Mouse (Mus musculus) hindbrain, embryonic 10.5 days (tissue): ENCODE results near the gene Stx1a. TPM values are rescaled to one million over a fixed set of nuclear protein-coding genes. Genes with fewer than 3 reads are reported as not detected.
"Not testable (repeated sequence)": the region's sequence is repeated elsewhere in the genome, so short reads cannot be mapped to it uniquely, and the experiment has no call there.

Source experiments
- DNase-seq: peaks from one replicate; pipeline ENCODE4 v3.0.0-alpha.2; 2017; ENCODE audit warnings: low spot score
- H3K27ac ChIP-seq: fragments of 300-500 bp; sonication (generic); 2 replicates; pipeline ENCODE4 v1.5.1; 2016; ENCODE audit warnings: mild to moderate bottlenecking, moderate library complexity
- H3K27me3 ChIP-seq: fragments of 300-500 bp; sonication (generic); 2 replicates; pipeline ENCODE4 v1.6.1; 2016; ENCODE audit warnings: mild to moderate bottlenecking; ENCODE audit not compliant: poor library complexity, insufficient read depth, severe bottlenecking
- H3K36me3 ChIP-seq: fragments of 300-500 bp; sonication (generic); 2 replicates; pipeline ENCODE4 v1.6.1; 2016; ENCODE audit warnings: mild to moderate bottlenecking, moderate library complexity
- H3K4me1 ChIP-seq: fragments of 300-500 bp; sonication (generic); replicated peaks from 2 replicates; pipeline ENCODE4 v1.6.1; 2016; ENCODE audit warnings: mild to moderate bottlenecking
- H3K4me3 ChIP-seq: fragments of 300-500 bp; sonication (generic); 2 replicates; pipeline ENCODE4 v1.5.1; 2016; ENCODE audit warnings: mild to moderate bottlenecking, moderate library complexity
- H3K9me3 ChIP-seq: fragments of 300-500 bp; sonication (generic); 2 replicates; pipeline ENCODE4 v1.6.1; 2016; ENCODE audit warnings: mild to moderate bottlenecking, moderate library complexity
- WGBS: fragments of 180-500 bp; shearing (Covaris S2); methylation state at CpG from one replicate; pipeline ENCODE4 v1.1.7; 2016; 5-methylcytosine and 5-hydroxymethylcytosine counted together
- polyA plus RNA-seq: library from polyadenylated mRNA; unstranded; fragments of >200 nt; fragmentation: Nextera tagmentation; extraction: Ambion mirVana; gene quantifications from 2 replicates; pipeline ENCODE4 v1.2.1, GENCODE M21; 2016

The Stx1a gene
- polyA plus RNA-seq, 1 experiment from 2014 or later, result 20.5 TPM

DNA sequence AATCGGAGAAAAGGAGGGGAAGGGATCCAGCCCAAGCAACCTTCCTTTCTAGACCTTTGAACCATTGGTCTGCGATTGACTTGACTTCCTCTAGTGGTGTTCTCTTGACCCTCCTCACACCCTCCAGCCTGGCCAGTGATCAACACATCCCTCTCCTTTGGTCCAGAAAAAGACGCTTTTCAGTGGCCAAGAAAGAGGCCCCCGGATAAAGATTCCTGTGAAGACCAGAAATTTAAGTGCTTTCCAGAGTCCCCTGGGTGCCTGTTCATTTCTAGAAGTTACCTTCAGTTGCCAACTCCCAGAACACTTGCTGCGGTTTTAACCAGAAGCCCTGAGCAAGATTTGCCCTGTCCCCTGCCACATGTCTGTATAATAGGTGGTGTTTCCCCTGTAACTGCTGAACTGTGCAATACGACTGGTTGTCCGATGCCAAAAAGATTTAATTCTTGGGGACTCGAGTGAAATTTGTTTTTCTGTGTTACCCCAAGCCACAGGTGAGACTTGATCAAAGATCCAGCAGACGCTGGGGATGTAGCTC, 41.7 kb downstream of the Stx1a start, which contains the start of gene Bud23:
Gene Bud23, minus strand, starts transcription at position 51 of the 538 bp plus-strand sequence.
- H3K36me3 ChIP-seq, result peaks cover 55% of the 10 kb centered on the region
- H3K27me3 ChIP-seq, DNase-seq, H3K9me3 ChIP-seq: not testable (repeated sequence)
- WGBS, result 75% methylated on average over 9 of the region's 9 CpGs
- peak within 1 kb of the TSS; percentile 84 for H3K4me3 ChIP-seq
- H3K4me1 ChIP-seq, result peaks cover 28% of the 10 kb centered on the region
- H3K27ac ChIP-seq, result peak within 1 kb of the TSS; percentile 85

DNA sequence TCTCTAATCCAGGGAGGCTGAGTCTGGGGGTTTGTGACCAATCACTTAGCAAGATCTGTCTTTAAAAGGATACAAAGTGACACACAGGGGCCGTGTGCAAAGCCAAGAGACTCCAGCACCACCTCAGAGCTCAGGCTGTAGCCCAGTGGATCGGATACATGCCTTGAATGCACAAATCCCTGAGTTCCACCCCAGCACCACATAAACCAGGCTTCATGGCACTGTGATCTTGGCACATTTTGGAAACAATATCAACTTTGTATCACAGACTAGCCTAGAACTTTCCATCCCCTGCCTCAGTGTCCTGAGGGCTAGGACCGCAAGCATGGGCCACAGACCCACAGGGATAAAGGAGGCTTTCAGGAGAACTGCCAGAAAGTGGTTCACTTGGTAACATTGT, 42.7 kb downstream of the Stx1a start:
- Histone ChIP-seq H3K27ac (no peak overlapping the region), H3K4me1 (peaks cover 28% of the 10 kb centered on the region), H3K9me3 (no peaks in the 10 kb centered on the region), H3K4me3 (0 out of 2 replicates have a peak overlapping the region, but pooled peaks have one; percentile 84), H3K27me3 (no peaks in the 10 kb centered on the region), H3K36me3 (peaks cover 51% of the 10 kb centered on the region)
- no peak for DNase-seq
- 91% methylated on average over 3 of the region's 3 CpGs for WGBS

DNA sequence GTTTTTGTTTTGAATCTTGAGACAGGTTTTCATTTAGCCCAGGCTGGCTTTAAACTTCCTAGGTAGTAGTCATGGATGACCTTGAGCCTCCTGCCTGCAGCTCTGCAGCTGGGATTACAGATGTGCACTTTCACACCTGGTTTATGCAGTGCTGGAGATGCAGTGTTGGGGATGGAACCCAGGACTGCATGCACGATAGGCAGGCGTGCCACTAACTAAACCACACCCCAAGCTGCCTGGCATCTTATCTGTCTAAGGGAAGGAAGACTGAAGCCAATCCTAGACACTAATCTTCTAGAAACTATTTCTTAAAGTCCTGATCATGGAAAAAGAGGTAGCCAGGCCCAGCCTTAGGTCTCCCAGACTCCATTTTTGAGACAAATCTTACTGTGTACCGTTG, 47.2 kb downstream of the Stx1a start:
- peaks cover 26% of the 10 kb centered on the region for H3K4me1 ChIP-seq
- no peak for DNase-seq
- no peaks in the 10 kb centered on the region for H3K9me3 ChIP-seq
- WGBS, result 86% methylated on average over 3 of the region's 3 CpGs
- no peak overlapping the region for H3K27ac ChIP-seq
- H3K36me3 ChIP-seq, result peaks cover 61% of the 10 kb centered on the region
- no peak overlapping the region for H3K4me3 ChIP-seq
- peaks cover 3% of the 10 kb centered on the region; the same call in 1 of the 2 replicates for H3K27me3 ChIP-seq

DNA sequence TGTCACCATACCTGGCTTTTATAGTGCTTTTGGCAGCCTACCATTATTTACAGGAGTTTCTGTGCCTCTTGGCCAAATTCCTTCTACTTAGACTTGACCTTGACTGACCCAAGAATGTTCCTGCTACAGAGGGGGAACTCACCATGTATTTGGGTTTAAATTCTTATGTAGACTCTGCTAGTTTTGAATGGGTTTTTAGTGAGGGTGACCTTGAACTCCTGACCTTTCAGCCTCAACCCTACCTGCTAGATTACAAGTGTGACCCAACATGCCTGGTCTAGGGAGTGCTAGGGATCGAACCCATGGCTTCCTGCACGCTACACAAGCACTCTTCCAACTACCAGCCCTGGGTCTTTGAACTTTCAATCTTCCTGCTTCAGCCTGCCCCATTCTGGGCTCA, 48.8 kb downstream of the Stx1a start:
- H3K36me3 ChIP-seq, result peaks cover 56% of the 10 kb centered on the region
- H3K4me1 ChIP-seq, result peaks cover 28% of the 10 kb centered on the region
- no peak for DNase-seq
- WGBS, result 90% methylated on average over 2 of the region's 2 CpGs
- H3K4me3 ChIP-seq, result no peak overlapping the region
- H3K9me3 ChIP-seq, result no peaks in the 10 kb centered on the region
- H3K27ac ChIP-seq, result no peak overlapping the region
- peaks cover 3% of the 10 kb centered on the region; the same call in 1 of the 2 replicates for H3K27me3 ChIP-seq

DNA sequence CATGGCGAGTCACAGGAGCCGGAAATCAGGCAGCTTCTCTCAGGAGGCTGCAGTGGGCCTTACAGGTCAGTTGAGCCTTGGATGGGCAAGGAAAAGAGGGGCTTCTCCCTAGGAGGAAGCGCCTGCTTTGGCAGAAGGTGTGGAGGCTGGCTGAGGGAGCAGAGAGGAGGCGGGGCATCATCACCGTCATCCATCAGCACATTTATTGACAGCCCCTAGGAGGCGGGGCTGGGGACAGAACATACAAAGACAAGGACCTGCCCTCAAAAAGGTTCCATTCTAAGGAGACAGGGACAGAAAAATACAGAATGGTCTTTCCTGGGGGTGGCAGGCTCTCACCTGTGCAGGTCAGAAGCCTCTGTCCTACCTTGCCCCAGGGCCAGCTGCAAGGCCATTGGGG, 49.4 kb downstream of the Stx1a start:
- no peak for DNase-seq
- Histone ChIP-seq H3K9me3 (no peaks in the 10 kb centered on the region), H3K27ac (no peak overlapping the region), H3K27me3 (peaks cover 3% of the 10 kb centered on the region; the same call in 1 of the 2 replicates), H3K4me1 (peaks cover 32% of the 10 kb centered on the region), H3K36me3 (peaks cover 50% of the 10 kb centered on the region), H3K4me3 (no peak overlapping the region)
- 58% methylated on average over 6 of the region's 6 CpGs for WGBS

DNA sequence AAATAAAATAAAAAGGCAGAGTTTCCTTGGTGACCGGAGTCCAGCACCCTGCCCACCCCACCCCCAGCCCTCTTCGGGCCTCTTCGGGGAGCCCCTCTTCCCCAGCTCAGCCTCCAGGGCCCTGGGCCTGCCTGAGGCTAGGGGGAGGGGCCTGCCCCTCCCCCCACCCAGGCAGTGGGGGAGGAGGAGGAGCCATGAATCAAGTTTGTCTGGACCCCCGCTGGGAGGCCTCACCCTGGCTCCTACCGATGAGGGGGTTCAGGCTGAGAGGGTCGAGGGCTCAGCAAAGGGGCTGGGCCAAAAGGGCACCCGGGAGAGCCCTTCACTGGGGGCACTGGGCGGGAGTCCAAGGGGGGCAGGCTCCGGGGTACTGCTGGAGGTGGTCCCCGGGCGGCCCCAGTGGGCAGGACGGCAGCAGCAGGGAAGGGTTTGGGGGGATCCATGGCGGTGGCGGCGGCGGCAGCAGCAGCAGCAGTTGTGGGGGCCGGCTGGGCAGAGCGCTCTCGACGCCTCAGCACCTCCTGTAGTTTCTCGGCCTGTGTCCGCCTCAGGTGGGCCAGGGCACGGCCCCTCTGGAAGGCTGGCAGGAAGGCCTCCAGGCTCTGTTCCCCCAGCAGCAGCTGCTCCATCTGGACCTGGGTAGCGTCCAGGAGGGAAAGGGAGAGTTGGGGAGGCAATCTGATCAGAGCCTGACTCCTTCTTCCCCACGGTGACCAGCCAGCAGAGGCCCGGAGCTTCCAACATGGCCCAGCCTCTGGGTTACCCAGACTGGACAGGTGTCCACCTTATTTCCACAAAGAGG, 50.3 kb downstream of the Stx1a start:
- H3K4me1 ChIP-seq, result peaks cover 38% of the 10 kb centered on the region
- DNase-seq, result no peak
- no peaks in the 10 kb centered on the region for H3K9me3 ChIP-seq
- WGBS, result 22% methylated on average over 26 of the region's 26 CpGs
- peak overlapping the region; percentile 26 for H3K4me3 ChIP-seq
- H3K27me3 ChIP-seq, result peaks cover 3% of the 10 kb centered on the region; the same call in 1 of the 2 replicates
- peak overlapping the region; percentile 71 for H3K27ac ChIP-seq
- peaks cover 41% of the 10 kb centered on the region for H3K36me3 ChIP-seq

DNA sequence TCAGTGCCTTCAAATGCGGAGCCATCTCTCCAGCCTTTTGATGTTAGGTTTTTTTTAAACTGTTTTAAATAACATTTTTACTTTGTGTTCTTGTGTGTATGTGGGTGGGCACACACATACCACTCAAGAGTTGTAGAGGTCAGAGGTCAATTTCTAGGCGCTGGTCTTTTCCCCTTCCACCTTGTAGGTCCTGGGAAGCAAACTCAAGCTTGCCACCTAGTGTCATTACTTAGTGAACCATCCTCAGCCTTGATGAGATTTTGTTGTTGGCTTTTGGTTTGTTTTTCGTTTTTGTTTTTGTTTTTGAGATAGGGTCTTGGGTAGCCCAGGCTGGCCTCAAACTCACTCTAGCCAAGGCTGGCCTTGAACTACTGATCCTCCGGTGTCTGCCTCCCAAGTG, 52.4 kb downstream of the Stx1a start:
- no peak for DNase-seq

DNA sequence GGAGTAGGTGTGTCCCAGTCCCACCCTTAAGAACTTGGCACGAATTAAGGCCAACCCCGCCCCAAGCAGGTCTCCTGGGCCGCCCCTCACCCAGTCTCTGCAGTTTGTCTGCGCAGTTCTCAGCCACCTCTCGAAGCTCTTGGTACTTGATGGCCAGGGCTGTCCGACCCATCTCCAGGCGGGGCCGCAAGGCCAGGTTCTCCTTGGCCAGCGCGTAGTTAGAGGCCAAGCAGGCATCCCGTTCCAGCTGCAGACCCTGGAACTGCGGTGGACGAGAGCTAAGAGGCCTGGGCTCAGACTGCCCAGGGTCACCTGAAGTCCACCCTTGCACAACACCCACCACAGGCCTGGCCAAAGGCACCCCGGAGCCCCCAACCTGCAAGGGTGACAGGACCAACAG, 53.1 kb downstream of the Stx1a start:
- Histone ChIP-seq H3K36me3 (peaks cover 35% of the 10 kb centered on the region), H3K27me3 (peaks cover 14% of the 10 kb centered on the region), H3K4me3 (peak overlapping the region; percentile 99), H3K9me3 (no peaks in the 10 kb centered on the region; the same call in 1 of the 2 replicates), H3K4me1 (peaks cover 38% of the 10 kb centered on the region), H3K27ac (no peak overlapping the region)
- DNase-seq, result no peak
- 90% methylated on average over 14 of the region's 14 CpGs for WGBS

More for the DNA sequence above, 52.4 kb downstream of the Stx1a start:
- Histone ChIP-seq H3K4me3 (no peak overlapping the region), H3K9me3 (no peaks in the 10 kb centered on the region; the same call in 1 of the 2 replicates), H3K36me3 (peaks cover 39% of the 10 kb centered on the region), H3K4me1 (peaks cover 38% of the 10 kb centered on the region), H3K27me3 (peaks cover 14% of the 10 kb centered on the region), H3K27ac (no peak overlapping the region)
- 66% methylated on average over 4 of the region's 4 CpGs for whole genome bisulfite sequencing

DNA sequence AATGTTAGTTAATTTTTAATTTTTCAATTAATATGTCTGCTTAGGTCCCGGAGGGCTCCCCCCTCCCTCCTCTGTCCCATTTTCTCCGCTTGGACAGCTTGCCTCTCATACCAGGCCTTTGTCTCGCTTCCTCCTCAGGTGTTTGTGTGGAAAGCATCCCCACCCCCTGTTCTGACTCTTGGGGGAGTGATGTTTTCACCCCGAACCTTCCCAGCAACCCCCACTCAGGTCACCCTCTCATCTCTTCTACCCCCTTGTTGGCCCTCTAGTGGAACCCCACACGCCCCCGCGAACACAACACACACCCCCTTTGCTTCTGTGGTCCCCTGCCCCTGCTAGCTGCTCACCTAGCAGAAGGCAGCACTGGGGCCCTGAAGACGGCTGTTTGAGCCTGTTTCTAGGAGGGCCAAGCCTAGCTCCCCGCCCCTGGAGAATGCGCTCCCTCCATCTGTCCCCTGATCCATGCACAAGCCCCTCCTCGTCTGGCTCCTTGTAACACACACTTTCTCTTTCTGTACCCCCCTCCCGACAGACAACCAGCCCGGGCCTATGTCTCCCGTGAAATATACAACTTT, 53.7 kb downstream of the Stx1a start:
- 27% methylated on average over 14 of the region's 14 CpGs for WGBS
- Histone ChIP-seq H3K4me3 (peak overlapping the region; percentile 99), H3K36me3 (peaks cover 30% of the 10 kb centered on the region), H3K27ac (peak overlapping the region; percentile 98), H3K27me3 (peaks cover 14% of the 10 kb centered on the region), H3K4me1 (peaks cover 38% of the 10 kb centered on the region), H3K9me3 (no peaks in the 10 kb centered on the region; the same call in 1 of the 2 replicates)
- DNase-seq, result peak; percentile 38

DNA sequence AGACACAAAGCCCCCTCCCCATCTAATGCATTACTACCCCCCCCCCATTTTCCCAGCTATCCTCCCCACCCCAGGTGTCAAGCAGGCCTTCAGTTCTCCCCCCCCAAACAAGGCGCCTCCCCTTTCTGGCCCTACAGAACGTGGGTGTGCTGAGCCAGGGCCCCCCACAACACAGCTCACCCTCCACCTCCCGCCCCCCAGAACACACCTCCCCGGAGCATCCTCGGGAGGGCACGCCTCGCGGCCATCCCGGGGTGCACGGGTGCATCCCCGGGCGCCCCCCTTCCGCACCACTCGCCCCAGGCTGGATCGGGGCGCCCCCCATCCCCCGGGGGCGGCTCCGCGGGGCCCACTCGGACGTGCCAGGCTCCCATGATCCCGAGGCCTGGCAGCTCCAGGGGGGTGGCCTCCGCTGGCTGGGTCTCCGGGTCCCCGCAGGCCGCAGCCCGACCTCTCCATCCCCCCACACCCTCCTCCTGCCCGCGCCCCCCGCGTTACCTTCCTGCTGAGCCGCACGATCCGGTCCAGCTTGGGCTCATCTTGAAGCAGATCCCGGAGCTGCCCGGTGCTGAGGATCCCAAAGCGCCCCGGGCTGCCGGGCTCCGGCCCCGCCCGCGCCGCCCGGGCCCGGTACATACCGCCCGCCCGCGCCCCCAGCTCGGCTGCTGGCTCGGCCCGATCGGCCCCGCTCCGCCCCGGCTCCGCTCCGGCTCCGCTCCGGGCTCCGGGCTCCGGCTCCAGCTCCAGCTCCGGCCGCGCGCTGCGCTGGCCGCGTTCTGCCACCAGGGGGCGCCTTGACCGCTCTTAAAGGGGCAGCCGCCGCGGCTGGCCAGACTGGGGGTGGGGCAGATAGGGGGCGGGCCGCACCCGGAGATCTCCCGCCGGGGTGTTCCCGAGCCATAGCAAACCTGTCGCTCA, 54.5 kb downstream of the Stx1a start, which contains the start of gene Vps37d:
Gene Vps37d, minus strand, starts transcription at position 703 of the 918 bp plus-strand sequence.
- DNase-seq, result peak; percentile 95
- under 1% methylated on average over 81 of the region's 83 CpGs for WGBS
- Histone ChIP-seq H3K27ac (peak within 1 kb of the TSS; percentile 98), H3K9me3 (no peaks in the 10 kb centered on the region; the same call in 1 of the 2 replicates), H3K27me3 (peaks cover 14% of the 10 kb centered on the region), H3K4me1 (peaks cover 35% of the 10 kb centered on the region), H3K36me3 (peaks cover 22% of the 10 kb centered on the region), H3K4me3 (peak within 1 kb of the TSS; percentile 99)

DNA sequence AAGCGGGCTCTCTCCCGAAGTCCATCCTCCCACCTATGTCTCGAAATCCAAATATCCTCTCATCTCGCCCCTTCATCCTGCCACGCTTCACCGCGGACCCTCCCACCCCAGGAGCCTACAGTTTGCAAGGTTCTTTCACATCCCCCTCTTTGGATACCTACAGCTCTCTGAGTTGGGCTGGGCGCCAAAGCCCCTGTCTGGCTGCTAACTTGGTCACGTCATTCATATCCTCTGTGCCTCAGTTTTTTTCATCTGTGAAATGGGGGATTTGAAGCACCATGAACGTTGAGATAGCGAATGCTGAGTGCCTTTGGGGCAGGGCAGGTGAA, 55.2 kb downstream of the Stx1a start:
- Histone ChIP-seq H3K4me1 (peaks cover 29% of the 10 kb centered on the region), H3K9me3 (no peaks in the 10 kb centered on the region; the same call in 1 of the 2 replicates), H3K27ac (peak overlapping the region; percentile 98), H3K4me3 (peak overlapping the region; percentile 99), H3K36me3 (peaks cover 16% of the 10 kb centered on the region), H3K27me3 (peaks cover 14% of the 10 kb centered on the region)
- 1% methylated on average over 11 of the region's 11 CpGs for WGBS
- DNase-seq, result no peak

DNA sequence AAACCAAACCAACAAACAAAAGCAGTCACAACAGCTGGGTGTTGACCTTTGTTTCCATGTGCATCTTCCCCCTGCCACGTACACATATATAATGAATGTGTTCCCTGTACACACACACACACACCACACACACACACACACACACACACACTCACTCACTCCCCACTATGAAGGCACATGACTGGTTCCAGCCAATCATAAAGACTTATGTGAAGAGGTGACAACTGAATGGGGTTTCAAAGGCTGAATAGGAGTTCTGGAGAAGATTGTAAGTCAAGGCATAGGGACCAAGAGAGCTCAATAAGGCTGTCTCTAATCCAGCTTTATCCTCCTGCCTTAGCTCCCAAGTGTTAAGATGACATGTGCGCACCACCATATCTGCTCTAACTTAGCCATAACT, 56.3 kb downstream of the Stx1a start:
- 87% methylated on average over 2 of the region's 2 CpGs for WGBS
- Histone ChIP-seq H3K36me3 (peaks cover 12% of the 10 kb centered on the region; the same call in 1 of the 2 replicates), H3K4me3 (no peak overlapping the region), H3K27me3 (peaks cover 15% of the 10 kb centered on the region), H3K4me1 (peaks cover 19% of the 10 kb centered on the region), H3K27ac (no peak overlapping the region), H3K9me3 (no peaks in the 10 kb centered on the region; the same call in 1 of the 2 replicates)
- DNase-seq, result no peak
